Mouse (Mus musculus) embryonic facial prominence, embryonic 14.5 days (tissue): ENCODE data around the gene Akirin2. TPM values are rescaled to one million over a fixed set of nuclear protein-coding genes. Genes with fewer than 3 reads are reported as not detected.

Experiments used
- ATAC-seq: fragments of 200-750 bp; cut with Nextera tagmentation; 2 replicates; pipeline ENCODE4 v1.8.0; 2017; ENCODE audit warnings: low read depth, moderate number of reproducible peaks, moderate TSS enrichment
- DNase-seq: peaks from one replicate; pipeline ENCODE4 v3.0.0-alpha.2; 2015; ENCODE audit warnings: low spot score
- H3K27ac ChIP-seq: fragments of 300-500 bp; sonication (generic); replicated peaks from 2 replicates; pipeline ENCODE4 v1.5.1; 2014; ENCODE audit warnings: low read depth, mild to moderate bottlenecking, low read length, moderate library complexity
- H3K27me3 ChIP-seq: fragments of 300-500 bp; sonication (generic); replicated peaks from 2 replicates; pipeline ENCODE4 v1.6.1; 2014; ENCODE audit warnings: low read length; ENCODE audit not compliant: control insufficient read depth, insufficient read depth
- H3K36me3 ChIP-seq: fragments of 300-500 bp; sonication (generic); 2 replicates; pipeline ENCODE4 v1.6.1; 2014; ENCODE audit warnings: low read length, mixed read lengths; ENCODE audit not compliant: control insufficient read depth, insufficient read depth
- H3K4me1 ChIP-seq: fragments of 300-500 bp; sonication (generic); 2 replicates; pipeline ENCODE4 v1.6.1; 2014; ENCODE audit warnings: antibody characterized with exemption, low read length; ENCODE audit not compliant: control insufficient read depth, insufficient read depth
- H3K4me2 ChIP-seq: fragments of 300-500 bp; sonication (generic); 2 replicates; pipeline ENCODE4 v1.6.1; 2014; ENCODE audit warnings: low read depth, mild to moderate bottlenecking, low read length, moderate library complexity, mixed read lengths
- H3K4me3 ChIP-seq: fragments of 300-500 bp; sonication (generic); 2 replicates; pipeline ENCODE4 v1.5.1; 2014; ENCODE audit warnings: low read depth, mild to moderate bottlenecking, low read length
- H3K9ac ChIP-seq: fragments of 300-500 bp; sonication (generic); 2 replicates; pipeline ENCODE4 v1.6.1; 2014; ENCODE audit warnings: low read depth, mild to moderate bottlenecking, low read length, moderate library complexity, mixed read lengths
- H3K9me3 ChIP-seq: fragments of 300-500 bp; sonication (generic); 2 replicates; pipeline ENCODE4 v1.6.1; 2016; ENCODE audit warnings: low read length; ENCODE audit not compliant: control insufficient read depth
- WGBS: fragments of 180-500 bp; shearing (Covaris S2); extraction: QIAGEN DNeasy Blood & Tissue Kit; methylation state at CpG from one replicate; pipeline ENCODE4 v1.1.7; 2014; 5-methylcytosine and 5-hydroxymethylcytosine counted together
- polyA plus RNA-seq: library from polyadenylated mRNA; unstranded; fragments of >200 nt; fragmentation: Nextera tagmentation; extraction: Ambion mirVana; gene quantifications from 2 replicates; pipeline ENCODE4 v1.2.1, GENCODE M21; 2014

Akirin2 gene
- polyA plus RNA-seq, 1 experiment from 2014 or later, result 55.0 TPM

- Histone ChIP-seq H3K4me3 (no peak overlapping the region), H3K27me3 (no peaks in the 10 kb centered on the region), H3K9me3 (no peaks in the 10 kb centered on the region), H3K4me2 (no peak overlapping the region), H3K36me3 (peaks cover 51% of the 10 kb centered on the region), H3K9ac (no peak overlapping the region), H3K4me1 (no peaks in the 10 kb centered on the region), H3K27ac (no peak overlapping the region)
- 96% methylated on average over 10 of the region's 10 CpGs for WGBS
- DNase-seq (no peak), ATAC-seq (no peak)
These were observed 55.9 kb downstream of the Akirin2 start for GRCm38 (mm10) chr4:34606658-34607057.

GRCm38 (mm10) chr4:34613571-34614145, 62.9 kb downstream of the Akirin2 start:
- H3K36me3 ChIP-seq, result peaks cover 8% of the 10 kb centered on the region; the same call in 1 of the 2 replicates
- WGBS, result 62% methylated on average over 6 of the region's 6 CpGs
- ATAC-seq (no peak), DNase-seq (no peak)
- peak overlapping the region; percentile 87; the same call in 1 of the 2 replicates for H3K27ac ChIP-seq
- H3K9me3 ChIP-seq, result no peaks in the 10 kb centered on the region
- H3K27me3 ChIP-seq, result no peaks in the 10 kb centered on the region
- H3K4me1 ChIP-seq, result peaks cover 20% of the 10 kb centered on the region
- H3K9ac ChIP-seq, result peak overlapping the region; percentile 83
- H3K4me3 ChIP-seq, result peak overlapping the region; percentile 74
- H3K4me2 ChIP-seq, result peak overlapping the region; percentile 85

GRCm38 (mm10) chr4:34614630-34615094, 63.9 kb downstream of the Akirin2 start, which contains the start of the genes Orc3 and Rars2:
Orc3 (minus strand) TSS chr4:34614944.
Rars2 (plus strand) TSS chr4:34614957.
- Histone ChIP-seq H3K4me1 (peaks cover 20% of the 10 kb centered on the region), H3K4me2 (peak within 1 kb of the TSS; percentile 85), H3K9me3 (no peaks in the 10 kb centered on the region), H3K36me3 (peaks cover 3% of the 10 kb centered on the region; the same call in 1 of the 2 replicates), H3K4me3 (peak within 1 kb of the TSS; percentile 74), H3K9ac (peak within 1 kb of the TSS; percentile 83), H3K27ac (peak within 1 kb of the TSS; percentile 87), H3K27me3 (no peaks in the 10 kb centered on the region)
- 0% methylated on average over 25 of the region's 42 CpGs for WGBS
- ATAC-seq (peak; percentile 99), DNase-seq (peak; percentile 95)

- DNase-seq (no peak), ATAC-seq (no peak)
- H3K27ac ChIP-seq, result peak overlapping the region; percentile 87; the same call in 1 of the 2 replicates
- H3K9ac ChIP-seq, result peak overlapping the region; percentile 83
- peak overlapping the region; percentile 74 for H3K4me3 ChIP-seq
- WGBS, result under 1% methylated on average over 13 of the region's 13 CpGs
- no peaks in the 10 kb centered on the region for H3K27me3 ChIP-seq
- H3K9me3 ChIP-seq, result no peaks in the 10 kb centered on the region
- H3K4me1 ChIP-seq, result peaks cover 20% of the 10 kb centered on the region
- no peaks in the 10 kb centered on the region for H3K36me3 ChIP-seq
- H3K4me2 ChIP-seq, result peak overlapping the region; percentile 85
These were observed 64.6 kb downstream of the Akirin2 start for GRCm38 (mm10) chr4:34615303-34615702.

GRCm38 (mm10) chr4:34616146-34616545, 65.4 kb downstream of the Akirin2 start:
- peaks cover 20% of the 10 kb centered on the region for H3K4me1 ChIP-seq
- no peak overlapping the region for H3K27ac ChIP-seq
- WGBS, result 74% methylated on average over 8 of the region's 8 CpGs
- H3K9me3 ChIP-seq, result no peaks in the 10 kb centered on the region
- peak overlapping the region; percentile 85 for H3K4me2 ChIP-seq
- ATAC-seq (no peak), DNase-seq (no peak)
- no peaks in the 10 kb centered on the region for H3K27me3 ChIP-seq
- H3K9ac ChIP-seq, result peak overlapping the region; percentile 83
- no peaks in the 10 kb centered on the region for H3K36me3 ChIP-seq
- peak overlapping the region; percentile 74; the same call in 1 of the 2 replicates for H3K4me3 ChIP-seq

Other genes with a start within 250 kb of the Akirin2 start
- gene Orc3, start 64.0 kb downstream of the Akirin2 start, polyA plus RNA-seq, result 82.5 and 94.7 TPM in 2 replicates
- 48.6 and 57.5 TPM in 2 replicates for gene Rars2, start 64.0 kb downstream of the Akirin2 start, polyA plus RNA-seq
- gene Slc35a1, start 136.5 kb downstream of the Akirin2 start, polyA plus RNA-seq, result 33.8 and 34.3 TPM in 2 replicates
- gene Cfap206, start 179.3 kb downstream of the Akirin2 start, polyA plus RNA-seq, result 3.3 and 10.1 TPM in 2 replicates
- not detected in 2 replicates for gene Gm136, start 205.3 kb downstream of the Akirin2 start, polyA plus RNA-seq
- gene Smim8, start 227.5 kb downstream of the Akirin2 start, polyA plus RNA-seq, result 47.3 and 52.7 TPM in 2 replicates